Mouse (Mus musculus): ENCODE data around the gene Ddx56. TPM values are rescaled to one million over a fixed set of nuclear protein-coding genes. Genes with fewer than 3 reads are reported as not detected.

Ddx56 gene
- 108 and 112 TPM in 2 replicates for polyA plus RNA-seq (2016; fragmentation: Nextera tagmentation; extraction: Ambion mirVana)

DNA sequence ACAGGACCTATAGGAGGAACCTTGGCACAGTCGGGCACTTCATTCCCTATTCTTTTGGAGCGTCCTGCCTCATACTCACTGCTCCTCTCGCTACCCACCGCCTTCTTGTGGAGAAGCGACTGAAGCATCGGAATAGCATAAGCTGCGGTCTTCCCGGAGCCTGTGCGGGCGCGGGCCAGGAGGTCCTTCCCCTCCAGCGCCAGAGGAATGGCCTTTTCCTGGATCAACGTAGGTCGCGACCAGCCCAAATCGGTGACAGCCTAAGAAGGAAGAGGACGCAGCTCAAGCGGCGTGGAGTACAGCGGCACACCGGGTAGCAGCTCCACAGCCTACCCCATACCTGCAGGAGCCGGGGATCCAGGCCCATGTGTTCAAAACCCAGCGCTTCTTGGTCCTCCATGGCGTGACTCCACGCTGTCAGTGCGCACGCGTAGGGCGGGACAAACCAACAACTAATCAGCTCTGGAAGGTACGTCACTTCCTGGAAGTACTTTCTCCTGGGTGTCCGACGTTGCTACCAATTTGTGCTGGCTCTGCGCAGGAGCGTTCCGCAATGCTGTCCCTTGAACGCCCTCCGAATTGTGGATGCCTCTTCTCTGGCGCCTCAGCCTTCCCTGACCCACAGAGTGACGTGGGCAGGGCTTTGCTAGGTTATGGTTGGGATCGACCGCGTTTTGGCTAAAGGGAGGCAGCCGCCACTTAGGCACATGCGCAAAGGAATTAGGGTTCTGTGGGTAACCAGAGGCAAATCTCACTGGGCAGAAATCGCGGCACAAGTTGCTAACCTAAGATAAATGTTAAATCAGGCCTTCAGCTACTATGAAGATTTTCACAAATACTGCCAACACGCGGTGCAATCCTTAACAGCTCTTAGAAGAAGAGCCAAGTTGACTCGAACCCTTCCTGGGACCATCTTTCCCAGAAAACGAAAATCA, at the start of gene Ddx56:
Gene Ddx56 (minus strand): TSS at position 453 of the 935 bp plus-strand sequence.
- H3K4me3 ChIP-seq (replicated peaks) = peak within 1 kb of the TSS; percentile 95
- no peaks in the 10 kb centered on the region for H3K9me3 ChIP-seq
- H3K36me3 ChIP-seq = peaks cover 68% of the 10 kb centered on the region
- H3K9ac ChIP-seq (replicated peaks) = peak within 1 kb of the TSS; percentile 83
- peaks cover 11% of the 10 kb centered on the region for H3K4me1 ChIP-seq (replicated peaks)
- peak within 1 kb of the TSS; percentile 89 for H3K27ac ChIP-seq
- no peaks in the 10 kb centered on the region for H3K27me3 ChIP-seq
- peak; percentile 95 for ATAC-seq (ENCODE audit: insufficient number of reproducible peaks, insufficient read depth, low FRiP score, low TSS enrichment, low read depth)
- H3K4me2 ChIP-seq = peak within 1 kb of the TSS; percentile 96
- 2% methylated on average over 50 of the region's 50 CpGs for WGBS

DNA sequence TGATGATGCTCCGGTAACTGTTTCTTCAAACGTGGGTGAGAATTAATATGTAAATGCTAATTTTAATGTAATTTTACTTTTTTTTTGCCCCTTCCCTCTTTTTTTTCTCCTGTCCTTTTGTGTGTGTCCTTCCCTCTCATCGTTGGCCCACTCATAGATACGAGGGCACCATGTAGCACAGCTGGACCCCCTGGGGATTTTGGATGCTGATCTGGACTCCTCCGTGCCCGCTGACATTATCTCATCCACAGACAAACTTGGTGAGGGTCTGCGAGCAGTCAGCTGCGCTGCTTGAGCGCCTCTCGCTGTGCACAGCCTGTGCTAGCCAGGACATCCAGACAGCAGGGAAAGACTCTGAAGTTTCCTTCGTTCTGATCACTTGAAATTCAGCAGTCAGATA, 49.2 kb upstream of the Ddx56 start:
- no peak overlapping the region for H3K4me2 ChIP-seq
- no peaks in the 10 kb centered on the region for H3K4me1 ChIP-seq (replicated peaks)
- H3K36me3 ChIP-seq = peaks cover 70% of the 10 kb centered on the region
- no peaks in the 10 kb centered on the region for H3K27me3 ChIP-seq
- H3K9ac ChIP-seq (replicated peaks) = no peak overlapping the region
- H3K4me3 ChIP-seq (replicated peaks) = no peak overlapping the region
- no peaks in the 10 kb centered on the region for H3K9me3 ChIP-seq
- H3K27ac ChIP-seq = no peak overlapping the region
- ATAC-seq (ENCODE audit: insufficient number of reproducible peaks, insufficient read depth, low FRiP score, low TSS enrichment, low read depth) = no peak
- 92% methylated on average over 11 of the region's 11 CpGs for WGBS

DNA sequence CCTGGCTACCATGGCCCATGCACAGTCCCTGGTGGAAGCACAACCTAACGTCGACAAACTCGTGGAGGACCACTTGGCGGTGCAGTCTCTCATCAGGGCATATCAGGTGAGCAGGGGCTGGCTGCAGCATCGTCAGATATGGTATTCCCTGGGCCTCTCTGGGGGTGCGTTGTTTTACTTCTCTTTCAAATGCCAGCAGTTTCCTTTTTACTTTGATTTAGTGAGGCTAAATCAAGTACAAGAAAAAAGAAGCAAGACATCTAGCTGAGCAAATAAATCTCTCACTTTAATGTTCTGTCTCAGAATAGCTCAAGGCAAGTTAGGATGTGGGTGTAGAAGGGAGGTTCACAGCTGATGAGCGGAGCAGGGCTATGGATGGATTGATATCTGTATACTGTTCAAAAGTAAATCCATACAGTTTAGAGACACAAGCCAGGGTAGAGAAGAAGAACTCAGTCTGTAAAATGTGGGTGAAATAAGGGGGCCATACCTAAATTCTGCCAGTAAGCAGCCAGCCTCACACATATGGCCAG, 46.4 kb upstream of the Ddx56 start:
- Histone ChIP-seq H3K9ac (replicated peaks) (no peak overlapping the region), H3K36me3 (peaks cover 83% of the 10 kb centered on the region), H3K9me3 (no peaks in the 10 kb centered on the region), H3K4me1 (replicated peaks) (no peaks in the 10 kb centered on the region), H3K27me3 (no peaks in the 10 kb centered on the region), H3K4me2 (no peak overlapping the region), H3K27ac (no peak overlapping the region), H3K4me3 (replicated peaks) (no peak overlapping the region)
- no peak for ATAC-seq (ENCODE audit: insufficient number of reproducible peaks, insufficient read depth, low FRiP score, low TSS enrichment, low read depth)
- 73% methylated on average over 7 of the region's 7 CpGs for WGBS

DNA sequence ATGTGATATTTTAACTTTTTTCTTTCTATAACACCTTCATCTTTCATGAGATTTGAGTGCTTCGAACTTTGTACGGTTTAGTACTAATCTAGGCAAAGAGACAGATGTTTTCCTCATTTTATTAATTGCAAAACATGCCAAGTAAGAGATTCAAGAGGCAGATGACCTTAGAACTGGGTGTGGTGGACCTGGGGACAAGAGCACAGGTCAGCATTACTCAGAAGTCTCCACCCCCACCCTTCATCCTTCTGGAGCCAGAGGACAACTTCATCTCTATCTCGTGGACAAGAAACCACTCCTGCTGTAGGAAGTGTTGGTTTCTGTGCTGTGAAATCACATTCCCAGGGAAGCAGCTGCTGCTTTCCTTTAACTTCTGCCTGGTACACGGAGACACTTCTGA, 40.6 kb upstream of the Ddx56 start:
- Histone ChIP-seq H3K27me3 (no peaks in the 10 kb centered on the region), H3K4me1 (replicated peaks) (no peaks in the 10 kb centered on the region), H3K4me2 (no peak overlapping the region), H3K36me3 (peaks cover 79% of the 10 kb centered on the region), H3K9ac (replicated peaks) (no peak overlapping the region), H3K9me3 (no peaks in the 10 kb centered on the region), H3K4me3 (replicated peaks) (no peak overlapping the region), H3K27ac (no peak overlapping the region)
- ATAC-seq (ENCODE audit: insufficient number of reproducible peaks, insufficient read depth, low FRiP score, low TSS enrichment, low read depth) = no peak
- WGBS = 92% methylated on average over 4 of the region's 4 CpGs

DNA sequence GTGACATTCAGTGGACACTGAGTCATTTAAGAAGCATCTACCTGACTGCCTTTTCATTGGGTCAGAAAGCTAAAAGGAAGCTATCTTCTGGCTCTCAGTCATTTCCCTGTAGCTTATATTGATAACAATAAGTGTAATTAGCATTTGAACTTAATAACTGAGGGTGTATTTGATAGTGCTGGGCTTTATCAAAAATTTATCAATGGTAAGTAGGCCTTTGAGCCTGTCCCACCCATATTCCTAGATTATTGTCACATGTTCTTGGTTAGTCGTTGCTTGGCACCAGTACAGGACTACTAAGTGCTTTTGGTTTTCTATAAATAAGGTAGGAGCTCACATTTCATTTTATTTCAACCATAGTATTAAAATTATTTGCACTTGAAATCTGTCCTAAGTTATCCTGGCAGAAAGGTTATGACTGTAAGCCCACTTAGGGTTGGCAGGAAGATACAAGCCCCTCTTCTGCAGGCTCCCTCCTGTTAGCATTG, 38.4 kb upstream of the Ddx56 start:
- H3K27me3 ChIP-seq = no peaks in the 10 kb centered on the region
- H3K9me3 ChIP-seq = no peaks in the 10 kb centered on the region
- no peaks in the 10 kb centered on the region for H3K4me1 ChIP-seq (replicated peaks)
- no peak overlapping the region for H3K4me3 ChIP-seq (replicated peaks)
- 83% methylated on average over 1 of the region's 1 CpGs for WGBS
- no peak overlapping the region for H3K27ac ChIP-seq
- H3K4me2 ChIP-seq = no peak overlapping the region
- H3K9ac ChIP-seq (replicated peaks) = no peak overlapping the region
- no peak for ATAC-seq (ENCODE audit: insufficient number of reproducible peaks, insufficient read depth, low FRiP score, low TSS enrichment, low read depth)
- peaks cover 83% of the 10 kb centered on the region for H3K36me3 ChIP-seq

DNA sequence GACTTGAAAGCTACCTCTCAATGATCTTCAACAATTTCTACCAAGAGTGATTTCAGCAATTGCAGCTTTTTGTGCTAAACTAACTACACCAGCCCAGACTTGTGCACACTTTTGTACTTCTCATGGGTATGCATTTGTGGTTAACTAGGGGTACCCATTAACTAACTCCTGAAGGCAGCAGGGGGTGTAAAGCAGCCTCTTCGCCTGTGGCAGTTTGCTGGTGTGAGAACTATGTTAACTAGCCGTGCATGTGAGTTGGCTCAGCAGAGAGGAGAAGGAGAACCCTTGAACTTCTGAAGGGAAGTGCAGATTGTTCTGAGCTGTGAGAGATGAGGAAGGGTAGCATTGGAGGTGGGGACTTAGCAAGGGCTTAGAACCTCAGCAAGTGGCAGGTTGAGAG, 35.2 kb upstream of the Ddx56 start:
- no peak for ATAC-seq (ENCODE audit: insufficient number of reproducible peaks, insufficient read depth, low FRiP score, low TSS enrichment, low read depth)
- Histone ChIP-seq H3K27me3 (no peaks in the 10 kb centered on the region), H3K4me3 (replicated peaks) (no peak overlapping the region), H3K4me2 (no peak overlapping the region), H3K4me1 (replicated peaks) (no peaks in the 10 kb centered on the region), H3K9ac (replicated peaks) (no peak overlapping the region), H3K9me3 (no peaks in the 10 kb centered on the region), H3K27ac (no peak overlapping the region), H3K36me3 (peaks cover 85% of the 10 kb centered on the region)
- 91% methylated on average over 2 of the region's 2 CpGs for WGBS

DNA sequence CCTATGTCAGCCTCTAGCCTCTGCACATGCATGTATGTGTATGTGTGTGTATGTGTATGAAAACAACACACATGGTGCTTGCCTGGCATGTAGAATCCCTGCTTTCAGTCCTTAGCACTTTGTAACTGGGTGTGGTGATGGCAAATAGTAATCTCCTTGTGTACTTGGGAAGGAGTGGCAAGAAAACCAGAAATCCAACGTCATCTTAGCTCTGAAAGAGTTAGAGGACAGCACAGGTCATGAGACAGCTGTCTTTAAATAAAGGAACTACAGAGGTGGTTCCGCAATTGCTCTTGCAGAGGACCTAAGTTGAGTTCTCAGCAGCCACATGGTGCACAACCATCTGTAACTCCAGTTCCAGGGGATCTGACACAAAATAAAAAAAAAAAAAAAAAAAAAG, 31.9 kb upstream of the Ddx56 start:
- Histone ChIP-seq H3K4me3 (replicated peaks) (no peak overlapping the region), H3K27ac (no peak overlapping the region), H3K4me2 (no peak overlapping the region), H3K36me3 (peaks cover 67% of the 10 kb centered on the region), H3K4me1 (replicated peaks) (no peaks in the 10 kb centered on the region), H3K9me3 (no peaks in the 10 kb centered on the region), H3K27me3 (no peaks in the 10 kb centered on the region), H3K9ac (replicated peaks) (no peak overlapping the region)
- ATAC-seq (ENCODE audit: insufficient number of reproducible peaks, insufficient read depth, low FRiP score, low TSS enrichment, low read depth) = no peak
- WGBS = 91% methylated on average over 2 of the region's 2 CpGs

DNA sequence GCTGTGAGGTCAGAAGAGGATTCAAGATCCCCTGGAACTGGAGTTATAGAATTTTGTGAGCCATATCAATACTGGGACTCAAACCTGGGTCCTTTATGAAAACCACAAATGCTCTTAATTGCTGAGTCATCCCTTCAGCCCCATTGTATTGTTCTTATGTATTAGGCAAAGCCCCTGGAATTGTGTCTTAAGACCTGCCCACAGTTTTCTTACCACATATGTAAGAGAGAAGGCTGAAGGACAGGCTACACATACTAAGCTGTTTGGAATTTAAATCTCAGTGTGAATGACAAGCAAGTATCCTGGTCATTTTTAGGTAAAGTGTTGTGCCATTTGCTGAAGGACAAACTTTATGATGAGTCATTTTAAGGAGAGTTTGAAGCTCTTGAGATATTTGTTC, 28.5 kb upstream of the Ddx56 start:
- peaks cover 4% of the 10 kb centered on the region; the same call in 1 of the 2 replicates for H3K4me1 ChIP-seq (replicated peaks)
- peaks cover 41% of the 10 kb centered on the region for H3K36me3 ChIP-seq
- no peak overlapping the region for H3K4me2 ChIP-seq
- no peak overlapping the region for H3K27ac ChIP-seq
- H3K4me3 ChIP-seq (replicated peaks) = no peak overlapping the region
- H3K27me3 ChIP-seq = no peaks in the 10 kb centered on the region
- no peak overlapping the region for H3K9ac ChIP-seq (replicated peaks)
- H3K9me3 ChIP-seq = no peaks in the 10 kb centered on the region
- ATAC-seq (ENCODE audit: insufficient number of reproducible peaks, insufficient read depth, low FRiP score, low TSS enrichment, low read depth) = no peak

DNA sequence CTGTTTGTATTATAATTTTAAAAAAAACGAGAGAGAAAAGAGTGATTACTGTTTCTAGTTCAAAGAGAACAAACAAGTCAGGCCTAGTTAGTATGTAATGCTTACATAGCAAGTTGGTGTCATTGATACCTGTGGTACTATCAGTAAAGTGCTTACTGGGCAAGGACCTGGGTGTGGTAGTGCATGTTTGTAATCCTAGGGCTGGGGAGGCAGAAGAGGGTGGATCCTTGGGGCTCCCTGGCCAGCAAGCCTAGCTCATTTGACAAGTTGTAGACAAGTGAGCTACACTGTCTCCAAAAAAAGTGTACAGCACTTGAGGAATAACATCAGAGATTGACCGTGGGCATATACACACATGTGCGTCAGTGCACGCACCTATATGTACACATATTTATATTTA, 27.1 kb upstream of the Ddx56 start:
- Histone ChIP-seq H3K9me3 (no peaks in the 10 kb centered on the region), H3K4me3 (replicated peaks) (no peak overlapping the region), H3K4me1 (replicated peaks) (peaks cover 4% of the 10 kb centered on the region; the same call in 1 of the 2 replicates), H3K27ac (no peak overlapping the region), H3K4me2 (no peak overlapping the region), H3K27me3 (no peaks in the 10 kb centered on the region), H3K36me3 (peaks cover 28% of the 10 kb centered on the region), H3K9ac (replicated peaks) (no peak overlapping the region)
- 88% methylated on average over 4 of the region's 4 CpGs for WGBS
- no peak for ATAC-seq (ENCODE audit: insufficient number of reproducible peaks, insufficient read depth, low FRiP score, low TSS enrichment, low read depth)

DNA sequence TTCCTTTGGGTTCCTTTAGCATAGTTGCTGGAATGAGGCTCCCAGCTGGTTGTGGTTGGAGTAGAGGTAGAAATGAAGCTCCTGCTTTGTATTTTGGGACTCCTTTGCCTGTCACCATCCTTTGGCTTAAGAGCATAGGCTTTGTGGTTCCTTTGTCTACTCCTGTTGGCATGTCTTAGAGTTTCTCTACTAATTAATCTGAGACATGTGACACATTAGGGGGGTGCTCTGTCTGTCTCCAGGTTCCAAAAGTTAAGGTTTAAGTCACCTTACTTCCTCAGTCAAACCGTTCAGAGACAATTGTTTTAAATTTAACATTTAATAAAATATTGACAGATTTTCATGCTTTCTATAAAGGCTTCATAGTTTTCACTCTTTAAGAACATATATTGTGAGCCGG, 26.0 kb upstream of the Ddx56 start:
- Histone ChIP-seq H3K4me3 (replicated peaks) (no peak overlapping the region), H3K36me3 (peaks cover 19% of the 10 kb centered on the region), H3K9ac (replicated peaks) (no peak overlapping the region), H3K4me1 (replicated peaks) (peaks cover 4% of the 10 kb centered on the region; the same call in 1 of the 2 replicates), H3K27me3 (no peaks in the 10 kb centered on the region), H3K27ac (no peak overlapping the region), H3K9me3 (no peaks in the 10 kb centered on the region), H3K4me2 (no peak overlapping the region)
- no peak for ATAC-seq (ENCODE audit: insufficient number of reproducible peaks, insufficient read depth, low FRiP score, low TSS enrichment, low read depth)
- WGBS = 90% methylated on average over 2 of the region's 2 CpGs

DNA sequence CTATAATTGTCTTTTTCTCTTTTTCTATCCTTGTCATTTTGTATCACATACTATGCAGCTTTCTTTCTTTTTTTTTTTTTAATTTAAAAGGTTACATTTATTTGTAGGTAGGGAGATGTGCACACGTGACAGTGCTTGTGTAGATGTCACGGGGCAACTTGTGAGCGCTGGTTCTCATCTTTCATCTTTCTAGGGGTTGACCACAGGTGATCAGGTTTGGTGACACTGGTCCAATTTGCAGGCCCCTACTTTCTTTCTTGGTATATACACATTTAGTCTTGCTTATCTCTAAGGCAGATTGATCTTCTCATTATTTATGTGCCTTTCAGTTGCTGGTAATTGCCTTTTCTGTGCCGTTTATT, 25.4 kb upstream of the Ddx56 start:
- H3K27me3 ChIP-seq = no peaks in the 10 kb centered on the region
- no peaks in the 10 kb centered on the region for H3K9me3 ChIP-seq
- WGBS = 97% methylated on average over 4 of the region's 4 CpGs
- peaks cover 4% of the 10 kb centered on the region; the same call in 1 of the 2 replicates for H3K4me1 ChIP-seq (replicated peaks)
- H3K4me3 ChIP-seq (replicated peaks) = peak overlapping the region; percentile 76; the same call in 1 of the 2 replicates
- H3K4me2 ChIP-seq = peak overlapping the region; percentile 83
- H3K36me3 ChIP-seq = peaks cover 12% of the 10 kb centered on the region
- no peak overlapping the region for H3K27ac ChIP-seq
- ATAC-seq (ENCODE audit: insufficient number of reproducible peaks, insufficient read depth, low FRiP score, low TSS enrichment, low read depth) = no peak
- H3K9ac ChIP-seq (replicated peaks) = no peak overlapping the region
